Mouse (Mus musculus): ENCODE measurements at regions not wholly inside any gene's neighbourhood (a gene's known extent, or its start where the extent isn't known, plus 50 kb on each side); places are given as distances from the start of the nearest gene placed in this dataset.

DNA sequence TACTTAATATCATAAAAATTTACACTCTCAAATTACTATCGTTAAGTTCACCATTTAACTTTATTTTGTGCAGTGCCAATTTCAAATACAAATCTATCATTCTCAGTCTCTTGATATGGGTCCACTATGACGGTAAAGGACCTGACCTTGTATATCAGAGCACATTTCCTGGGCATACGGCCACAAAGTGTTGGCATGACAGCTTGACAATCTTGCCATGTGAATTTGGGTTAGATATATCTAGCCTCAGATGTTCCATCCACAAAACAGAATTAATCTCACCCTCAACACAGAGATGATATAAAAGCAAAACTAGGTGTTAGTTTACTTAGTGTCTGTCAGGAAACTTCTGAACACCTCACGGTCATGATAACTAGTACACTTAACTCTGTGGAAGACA is 120.8 kb downstream of the Ankrd50 start:
- TF ChIP-seq NELFE (IDR thresholded peaks at IDR 0.05; ENCODE audit: low read depth, low read length) (no peak), CTCF (IDR thresholded peaks at IDR 0.05 in 2 of 3, conservative IDR thresholded peaks at IDR 0.05 in 1 of 3; ENCODE audit: control insufficient read depth in 1 of 3, insufficient read depth in 1 of 3, low read depth in 2 of 3, low read length in 3 of 3, poor library complexity in 1 of 3, severe bottlenecking in 1 of 3) (no peak), GATA1 (IDR thresholded peaks at IDR 0.05; ENCODE audit: low read depth, low read length) (no peak), EP300 (IDR thresholded peaks at IDR 0.05; ENCODE audit: low read depth in 1 of 2, low read length in 2 of 2) (no peak), USF2 (IDR thresholded peaks at IDR 0.05; ENCODE audit: borderline replicate concordance in 1 of 2, insufficient read depth in 1 of 2, low read depth in 1 of 2, low read length in 2 of 2) (no peak), GABPA (IDR thresholded peaks at IDR 0.05; ENCODE audit: low read depth, low read length) (no peak), SMC3 (IDR thresholded peaks at IDR 0.05; ENCODE audit: low read depth, low read length) (no peak), POLR2A (IDR thresholded peaks at IDR 0.05; ENCODE audit: control insufficient read depth in 1 of 2, insufficient read depth in 1 of 2, low read depth in 1 of 2, low read length in 2 of 2, poor library complexity in 1 of 2) (no peak), POLR2AphosphoS2 (IDR thresholded peaks at IDR 0.05; ENCODE audit: low read length) (no peak), RAD21 (IDR thresholded peaks at IDR 0.05; ENCODE audit: low read depth, low read length) (no peak), BHLHE40 (IDR thresholded peaks at IDR 0.05; ENCODE audit: borderline replicate concordance, low read depth, low read length) (no peak), E2F4 (IDR thresholded peaks at IDR 0.05; ENCODE audit: borderline replicate concordance, low read depth, low read length) (no peak)
